Mouse (Mus musculus): ENCODE results near the gene Zbtb25. TPM values are rescaled to one million over a fixed set of nuclear protein-coding genes. Genes with fewer than 3 reads are reported as not detected.

The Zbtb25 gene
- polyA plus RNA-seq (2014; fragmentation: Nextera tagmentation; extraction: Ambion mirVana): 15.3 and 16.3 TPM in 2 replicates

- Histone ChIP-seq H3K9ac (ENCODE audit: low read depth, low read length) (peak within 1 kb of the TSS; percentile 99), H3K27me3 (ENCODE audit: control insufficient read depth, insufficient read depth, low read length) (no peaks in the 10 kb centered on the region), H3K36me3 (ENCODE audit: control insufficient read depth, insufficient read depth, low read length) (no peaks in the 10 kb centered on the region), H3K4me1 (ENCODE audit: control insufficient read depth, insufficient read depth, low read length) (peaks cover 43% of the 10 kb centered on the region), H3K4me3 (ENCODE audit: low read depth, low read length) (peak within 1 kb of the TSS; percentile 99), H3K9me3 (replicated peaks; ENCODE audit: control insufficient read depth, low read length) (no peaks in the 10 kb centered on the region), H3K4me2 (peak within 1 kb of the TSS; percentile 95), H3K27ac (ENCODE audit: low read depth, low read length) (peak within 1 kb of the TSS; percentile 100)
- ATAC-seq (replicated peaks; ENCODE audit: insufficient number of reproducible peaks, low FRiP score, low TSS enrichment): peak; percentile 77
- under 1% methylated on average over 87 of the region's 96 CpGs for WGBS (ENCODE audit: insufficient replicate concordance)
Observed at GRCm38 (mm10) chr12:76369206-76369977, at the start of gene Zbtb25. Zbtb25 (minus strand) TSS chr12:76369602.

GRCm38 (mm10) chr12:76418346-76418745 lies 48.9 kb upstream of the Zbtb25 start:
- no peaks in the 10 kb centered on the region; the same call in 1 of the 2 replicates for H3K9me3 ChIP-seq (replicated peaks; ENCODE audit: control insufficient read depth, low read length)
- no peaks in the 10 kb centered on the region for H3K36me3 ChIP-seq (ENCODE audit: control insufficient read depth, insufficient read depth, low read length)
- H3K4me3 ChIP-seq (ENCODE audit: low read depth, low read length): no peak overlapping the region
- H3K27ac ChIP-seq (ENCODE audit: low read depth, low read length): no peak overlapping the region
- 86% methylated on average over 5 of the region's 5 CpGs for whole genome bisulfite sequencing (ENCODE audit: insufficient replicate concordance)
- H3K4me2 ChIP-seq: no peak overlapping the region
- no peak overlapping the region for H3K9ac ChIP-seq (ENCODE audit: low read depth, low read length)
- no peak for ATAC-seq (replicated peaks; ENCODE audit: insufficient number of reproducible peaks, low FRiP score, low TSS enrichment)
- H3K27me3 ChIP-seq (ENCODE audit: control insufficient read depth, insufficient read depth, low read length): no peaks in the 10 kb centered on the region
- 0 out of 2 replicates have a peak, but pooled peaks cover 2% of the 10 kb centered on the region for H3K4me1 ChIP-seq (ENCODE audit: control insufficient read depth, insufficient read depth, low read length)

GRCm38 (mm10) chr12:76417433-76417854 lies 48.0 kb upstream of the Zbtb25 start, which contains the start of gene Ppp1r36:
Ppp1r36 (plus strand) TSS chr12:76417538.
- ATAC-seq (replicated peaks; ENCODE audit: insufficient number of reproducible peaks, low FRiP score, low TSS enrichment): peak; percentile 49; the same call in 1 of the 2 replicates
- Histone ChIP-seq H3K27me3 (ENCODE audit: control insufficient read depth, insufficient read depth, low read length) (no peaks in the 10 kb centered on the region), H3K27ac (ENCODE audit: low read depth, low read length) (peak within 1 kb of the TSS; percentile 50; the same call in 1 of the 2 replicates)

GRCm38 (mm10) chr12:76415383-76416010 lies 46.1 kb upstream of the Zbtb25 start:
- no peak overlapping the region for H3K4me3 ChIP-seq (ENCODE audit: low read depth, low read length)
- no peak for ATAC-seq (replicated peaks; ENCODE audit: insufficient number of reproducible peaks, low FRiP score, low TSS enrichment)
- H3K27me3 ChIP-seq (ENCODE audit: control insufficient read depth, insufficient read depth, low read length): no peaks in the 10 kb centered on the region
- no peaks in the 10 kb centered on the region; the same call in 1 of the 2 replicates for H3K9me3 ChIP-seq (replicated peaks; ENCODE audit: control insufficient read depth, low read length)
- H3K4me2 ChIP-seq: no peak overlapping the region
- H3K36me3 ChIP-seq (ENCODE audit: control insufficient read depth, insufficient read depth, low read length): no peaks in the 10 kb centered on the region
- H3K27ac ChIP-seq (ENCODE audit: low read depth, low read length): no peak overlapping the region
- no peak overlapping the region for H3K9ac ChIP-seq (ENCODE audit: low read depth, low read length)
- H3K4me1 ChIP-seq (ENCODE audit: control insufficient read depth, insufficient read depth, low read length): 0 out of 2 replicates have a peak, but pooled peaks cover 2% of the 10 kb centered on the region
- WGBS (ENCODE audit: insufficient replicate concordance): 69% methylated on average over 11 of the region's 12 CpGs

More at GRCm38 (mm10) chr12:76417433-76417854, 48.0 kb upstream of the Zbtb25 start, which contains the start of gene Ppp1r36:
- no peaks in the 10 kb centered on the region; the same call in 1 of the 2 replicates for H3K9me3 ChIP-seq (replicated peaks; ENCODE audit: control insufficient read depth, low read length)
- H3K4me3 ChIP-seq (ENCODE audit: low read depth, low read length): peak within 1 kb of the TSS; percentile 48
- peak within 1 kb of the TSS; percentile 71 for H3K9ac ChIP-seq (ENCODE audit: low read depth, low read length)
- no peaks in the 10 kb centered on the region for H3K36me3 ChIP-seq (ENCODE audit: control insufficient read depth, insufficient read depth, low read length)
- peak within 1 kb of the TSS; percentile 79 for H3K4me2 ChIP-seq
- 0 out of 2 replicates have a peak, but pooled peaks cover 2% of the 10 kb centered on the region for H3K4me1 ChIP-seq (ENCODE audit: control insufficient read depth, insufficient read depth, low read length)
- WGBS (ENCODE audit: insufficient replicate concordance): under 1% methylated on average over 37 of the region's 37 CpGs

GRCm38 (mm10) chr12:76409166-76409565 lies 39.8 kb upstream of the Zbtb25 start:
- Histone ChIP-seq H3K4me2 (no peak overlapping the region), H3K27ac (ENCODE audit: low read depth, low read length) (no peak overlapping the region), H3K4me1 (ENCODE audit: control insufficient read depth, insufficient read depth, low read length) (peaks cover 19% of the 10 kb centered on the region), H3K27me3 (ENCODE audit: control insufficient read depth, insufficient read depth, low read length) (peaks cover 24% of the 10 kb centered on the region), H3K36me3 (ENCODE audit: control insufficient read depth, insufficient read depth, low read length) (no peaks in the 10 kb centered on the region), H3K9me3 (replicated peaks; ENCODE audit: control insufficient read depth, low read length) (no peaks in the 10 kb centered on the region), H3K9ac (ENCODE audit: low read depth, low read length) (no peak overlapping the region), H3K4me3 (ENCODE audit: low read depth, low read length) (no peak overlapping the region)
- ATAC-seq (replicated peaks; ENCODE audit: insufficient number of reproducible peaks, low FRiP score, low TSS enrichment): no peak
- 55% methylated on average over 4 of the region's 4 CpGs for WGBS (ENCODE audit: insufficient replicate concordance)

- H3K4me3 ChIP-seq (ENCODE audit: low read depth, low read length): no peak overlapping the region
- WGBS (ENCODE audit: insufficient replicate concordance): 52% methylated on average over 1 of the region's 1 CpGs
- H3K9me3 ChIP-seq (replicated peaks; ENCODE audit: control insufficient read depth, low read length): no peaks in the 10 kb centered on the region
- no peak for ATAC-seq (replicated peaks; ENCODE audit: insufficient number of reproducible peaks, low FRiP score, low TSS enrichment)
- no peak overlapping the region for H3K27ac ChIP-seq (ENCODE audit: low read depth, low read length)
- H3K4me1 ChIP-seq (ENCODE audit: control insufficient read depth, insufficient read depth, low read length): peaks cover 22% of the 10 kb centered on the region
- H3K4me2 ChIP-seq: no peak overlapping the region
- H3K36me3 ChIP-seq (ENCODE audit: control insufficient read depth, insufficient read depth, low read length): no peaks in the 10 kb centered on the region
- no peak overlapping the region for H3K9ac ChIP-seq (ENCODE audit: low read depth, low read length)
- peaks cover 24% of the 10 kb centered on the region for H3K27me3 ChIP-seq (ENCODE audit: control insufficient read depth, insufficient read depth, low read length)
Observed at GRCm38 (mm10) chr12:76407184-76407583, 37.8 kb upstream of the Zbtb25 start.

GRCm38 (mm10) chr12:76405971-76406370 lies 36.6 kb upstream of the Zbtb25 start:
- H3K9ac ChIP-seq (ENCODE audit: low read depth, low read length): peak overlapping the region; percentile 28; the same call in 1 of the 2 replicates
- 4% methylated on average over 23 of the region's 23 CpGs for WGBS (ENCODE audit: insufficient replicate concordance)
- no peaks in the 10 kb centered on the region for H3K9me3 ChIP-seq (replicated peaks; ENCODE audit: control insufficient read depth, low read length)
- peaks cover 22% of the 10 kb centered on the region for H3K4me1 ChIP-seq (ENCODE audit: control insufficient read depth, insufficient read depth, low read length)
- peaks cover 24% of the 10 kb centered on the region for H3K27me3 ChIP-seq (ENCODE audit: control insufficient read depth, insufficient read depth, low read length)
- H3K27ac ChIP-seq (ENCODE audit: low read depth, low read length): no peak overlapping the region
- no peak for ATAC-seq (replicated peaks; ENCODE audit: insufficient number of reproducible peaks, low FRiP score, low TSS enrichment)
- H3K4me3 ChIP-seq (ENCODE audit: low read depth, low read length): peak overlapping the region; percentile 70
- H3K36me3 ChIP-seq (ENCODE audit: control insufficient read depth, insufficient read depth, low read length): no peaks in the 10 kb centered on the region
- peak overlapping the region; percentile 91 for H3K4me2 ChIP-seq

GRCm38 (mm10) chr12:76405183-76405970 lies 36.0 kb upstream of the Zbtb25 start:
- no peaks in the 10 kb centered on the region for H3K36me3 ChIP-seq (ENCODE audit: control insufficient read depth, insufficient read depth, low read length)
- peak overlapping the region; percentile 70 for H3K4me3 ChIP-seq (ENCODE audit: low read depth, low read length)
- peak overlapping the region; percentile 91 for H3K4me2 ChIP-seq
- H3K9me3 ChIP-seq (replicated peaks; ENCODE audit: control insufficient read depth, low read length): no peaks in the 10 kb centered on the region
- peak overlapping the region; percentile 60 for H3K9ac ChIP-seq (ENCODE audit: low read depth, low read length)
- ATAC-seq (replicated peaks; ENCODE audit: insufficient number of reproducible peaks, low FRiP score, low TSS enrichment): no peak
- H3K27ac ChIP-seq (ENCODE audit: low read depth, low read length): no peak overlapping the region
- H3K4me1 ChIP-seq (ENCODE audit: control insufficient read depth, insufficient read depth, low read length): peaks cover 22% of the 10 kb centered on the region
- peaks cover 24% of the 10 kb centered on the region for H3K27me3 ChIP-seq (ENCODE audit: control insufficient read depth, insufficient read depth, low read length)
- 4% methylated on average over 64 of the region's 64 CpGs for WGBS (ENCODE audit: insufficient replicate concordance)
